Mouse (Mus musculus) testis, postnatal 10 days (tissue): ENCODE data around the gene Plcb1.

Experiments used
- DNase-seq: peaks from one replicate; pipeline ENCODE4 v3.0.0; 2021; ENCODE audit warnings: low spot score

Plcb1 gene

DNA sequence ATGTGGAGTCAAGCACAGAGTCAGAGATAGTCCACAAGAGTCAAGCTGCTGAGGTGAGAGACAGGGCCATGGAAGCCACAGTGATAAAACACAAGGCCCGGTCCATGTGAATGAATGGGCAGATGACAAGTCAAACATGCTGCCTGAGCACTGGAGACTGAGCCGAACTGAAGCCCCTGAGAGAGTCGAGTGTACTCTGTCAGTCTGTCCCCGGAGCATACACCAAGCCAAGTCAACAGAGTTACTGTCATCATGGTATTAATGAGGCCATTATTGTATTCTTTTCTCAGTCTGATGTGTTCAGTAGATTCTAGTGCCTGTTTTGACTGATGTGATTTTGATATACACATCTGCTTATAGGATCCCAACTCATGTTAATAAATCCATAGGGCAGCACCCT is 521.9 kb downstream of the Plcb1 start:
- DNase-seq = no peak

DNA sequence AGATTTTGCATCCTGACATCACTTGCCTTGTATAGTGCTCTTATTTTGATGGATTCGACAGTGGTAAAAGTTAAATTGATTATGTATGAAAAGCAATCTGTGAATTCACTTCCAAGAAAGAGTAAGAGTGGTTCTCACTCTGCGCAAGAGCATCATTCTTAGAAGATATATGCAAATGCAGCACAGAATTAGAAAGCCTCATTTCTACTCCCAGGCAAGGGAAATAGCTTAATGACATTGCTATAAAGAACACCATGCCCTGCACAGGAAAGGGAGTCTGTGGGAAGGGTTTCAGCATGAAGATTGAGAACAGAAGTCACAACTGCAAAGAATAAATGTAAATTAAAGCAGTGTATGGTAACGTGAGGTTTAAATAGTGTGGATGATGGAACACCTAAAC is 530.1 kb downstream of the Plcb1 start:
- DNase-seq = no peak

DNA sequence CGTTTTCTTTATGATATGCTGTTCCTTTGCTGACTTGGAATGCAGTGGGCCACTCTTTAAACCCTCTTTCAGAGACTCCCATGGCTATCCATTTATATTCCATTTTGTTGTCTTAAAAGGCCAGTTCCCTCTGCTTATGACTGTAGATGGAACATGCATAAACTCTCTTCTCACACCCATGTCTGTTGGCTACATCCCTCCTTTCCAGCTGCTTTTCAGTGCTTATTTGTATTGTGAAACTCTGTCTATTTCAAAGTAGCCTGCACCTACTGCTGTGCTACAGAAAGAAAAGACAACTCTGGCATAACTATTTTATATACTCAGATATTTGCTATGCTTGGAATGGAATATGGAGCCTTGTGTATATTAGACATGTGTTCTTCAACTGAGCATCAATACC is 532.3 kb downstream of the Plcb1 start:
- no peak for DNase-seq

DNA sequence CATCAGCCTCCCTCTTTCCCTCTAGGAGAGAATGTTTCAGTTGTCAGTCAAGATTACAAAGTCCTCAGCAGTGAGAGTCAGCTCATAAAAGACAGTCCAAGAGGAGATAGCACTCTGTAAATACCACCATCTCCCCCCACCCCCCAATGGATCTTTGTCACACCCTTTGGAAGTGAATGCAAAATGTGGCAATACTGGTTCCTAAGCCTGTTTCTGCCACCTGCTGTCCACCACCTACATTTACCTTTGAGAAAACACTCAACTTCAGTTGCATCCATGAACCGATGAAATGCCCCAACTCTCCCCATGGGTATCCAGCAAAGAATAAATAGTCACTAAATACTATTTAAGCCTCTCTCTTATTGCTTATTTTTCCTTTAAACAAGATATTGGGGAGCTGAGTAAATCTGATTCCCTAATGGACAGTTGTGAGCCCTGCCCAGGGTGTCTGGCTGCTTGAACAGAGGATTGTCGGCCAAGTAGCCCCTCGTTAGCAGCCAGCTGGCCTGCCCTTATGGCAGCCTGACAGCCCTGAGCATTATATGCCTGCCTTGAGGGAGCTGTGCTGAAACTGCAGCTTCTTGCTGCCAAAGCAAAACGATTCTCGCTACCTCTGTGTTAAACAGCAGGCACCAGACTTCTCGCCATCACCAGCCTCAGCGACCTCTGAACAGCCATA is 537.5 kb downstream of the Plcb1 start:
- no peak for DNase-seq

GRCm38 (mm10) chr2:135323955-135324302 is 538.1 kb downstream of the Plcb1 start:
- DNase-seq = peak; percentile 89

DNA sequence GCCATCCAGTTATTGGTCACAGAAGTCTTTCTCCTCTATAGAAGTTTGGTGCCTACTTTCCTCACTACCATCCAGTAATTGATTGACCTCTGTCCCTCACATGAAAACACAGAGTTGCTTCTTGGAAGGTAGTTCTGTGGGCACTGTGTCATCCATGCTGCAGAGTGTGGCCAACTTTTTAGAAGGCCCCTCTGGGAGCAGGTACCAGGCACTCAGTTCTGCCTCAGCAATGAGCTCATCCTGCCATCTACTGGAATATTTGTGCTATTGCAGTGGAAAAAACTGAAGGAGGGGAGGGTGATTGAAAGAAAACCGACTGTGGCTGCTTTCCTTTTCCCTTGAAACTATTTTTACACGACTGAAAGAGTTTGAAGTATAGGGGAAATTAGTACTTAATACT is 542.9 kb downstream of the Plcb1 start:
- no peak for DNase-seq

DNA sequence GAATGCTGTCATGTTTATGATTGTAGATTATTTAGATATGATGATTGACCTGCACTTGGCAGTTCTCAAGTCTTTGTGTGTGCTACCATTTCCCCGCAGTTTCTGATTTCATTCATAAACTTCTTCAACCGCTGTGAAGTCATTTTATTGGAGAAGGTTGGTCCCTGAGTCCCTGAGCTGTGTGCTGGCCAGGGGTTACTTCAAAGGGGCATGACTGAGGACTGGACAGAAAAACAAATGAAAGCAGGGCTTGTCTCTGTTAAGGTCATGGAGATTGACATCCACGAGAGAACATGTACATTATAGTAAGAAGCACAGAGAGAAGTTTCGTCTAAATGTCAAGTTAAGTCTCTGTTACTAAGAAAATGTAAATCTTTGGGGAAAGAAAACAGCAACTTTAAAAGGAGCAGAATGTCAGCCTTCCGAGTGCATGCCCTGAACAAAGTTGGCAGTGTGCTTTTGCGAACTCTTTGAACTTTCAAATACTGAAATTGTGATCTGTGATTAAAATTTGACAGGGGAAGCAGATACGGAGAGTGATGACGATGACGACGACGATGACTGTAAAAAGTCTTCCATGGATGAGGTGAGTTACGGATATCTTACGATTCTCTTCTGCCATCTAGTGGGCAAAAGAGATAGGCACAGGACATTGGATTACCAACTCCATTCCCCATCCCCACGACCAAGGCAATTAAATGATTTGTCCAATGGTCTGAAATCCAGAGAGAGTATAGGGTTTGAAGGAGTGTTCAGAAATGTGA is 544.1 kb downstream of the Plcb1 start:
- peak; percentile 43 for DNase-seq

- no peak for DNase-seq
These were observed 546.0 kb downstream of the Plcb1 start for GRCm38 (mm10) chr2:135331868-135332267.

GRCm38 (mm10) chr2:135356311-135356710 is 570.4 kb downstream of the Plcb1 start:
- no peak for DNase-seq

GRCm38 (mm10) chr2:135361798-135362197 is 575.9 kb downstream of the Plcb1 start:
- no peak for DNase-seq

- DNase-seq = no peak
These were observed 577.1 kb downstream of the Plcb1 start for GRCm38 (mm10) chr2:135362948-135363347.

DNA sequence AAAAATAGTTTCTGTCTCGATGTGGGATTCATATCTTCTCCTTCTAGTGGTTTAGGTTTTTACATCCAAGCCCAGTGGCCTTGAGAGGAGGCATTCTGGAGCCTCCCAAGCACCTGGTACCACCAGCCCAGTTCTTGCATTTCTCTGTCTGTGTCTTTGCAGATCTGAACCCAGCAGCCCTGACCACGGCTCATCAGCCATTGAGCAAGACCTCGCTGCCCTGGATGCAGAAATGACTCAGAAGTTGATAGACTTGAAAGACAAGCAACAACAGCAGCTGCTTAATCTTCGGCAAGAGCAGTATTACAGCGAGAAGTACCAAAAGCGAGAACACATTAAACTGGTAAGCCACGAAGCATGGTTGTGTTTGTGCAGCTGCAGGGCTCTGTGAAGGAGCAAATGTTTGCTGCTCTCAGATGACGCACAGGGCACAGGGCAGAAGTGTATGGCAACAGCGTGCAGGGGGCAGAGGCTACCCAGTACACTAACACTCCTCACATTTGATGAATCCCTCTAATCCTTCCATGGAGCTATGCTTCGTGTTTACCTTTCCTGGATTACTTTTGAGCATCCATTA is 584.5 kb downstream of the Plcb1 start:
- no peak for DNase-seq

DNA sequence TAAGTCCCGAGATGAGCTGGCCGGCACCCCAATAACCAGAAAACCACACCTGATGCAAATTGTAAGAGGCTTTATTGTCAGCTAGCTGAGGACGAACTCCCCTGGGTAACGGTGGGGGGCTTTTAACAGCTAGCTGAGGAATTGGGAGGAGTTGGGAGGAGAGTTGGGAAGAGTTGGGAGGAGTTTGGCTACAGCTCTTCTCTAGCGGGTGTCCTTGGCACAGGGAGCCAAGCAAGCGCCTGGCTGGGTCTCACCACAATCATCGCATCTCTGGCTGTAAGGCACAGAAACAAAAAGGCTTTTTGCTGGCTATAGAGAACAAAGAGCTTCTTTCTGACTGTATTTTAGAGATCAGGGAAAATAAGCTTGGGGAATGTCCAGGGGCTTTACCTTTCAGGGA is 594.9 kb downstream of the Plcb1 start:
- DNase-seq = peak; percentile 38

DNA sequence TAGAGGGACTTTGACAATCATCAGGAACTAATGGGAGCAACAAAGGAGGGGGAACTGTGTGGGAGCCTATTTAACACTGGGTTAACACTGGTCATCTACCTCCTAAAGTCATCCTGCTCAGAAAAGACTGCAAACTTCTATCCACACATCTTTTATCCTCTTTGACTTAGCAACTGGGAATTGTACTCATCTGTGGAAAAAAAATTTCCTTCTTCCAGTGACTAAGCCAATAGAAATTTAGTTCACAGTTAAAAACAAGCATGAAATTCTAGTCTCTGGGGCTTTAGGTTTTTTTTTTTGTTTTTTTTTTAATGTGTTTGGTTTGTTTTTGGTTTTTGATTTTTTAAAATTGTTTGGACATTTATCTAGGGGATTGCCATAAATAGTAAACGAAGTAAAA is 595.5 kb downstream of the Plcb1 start:
- no peak for DNase-seq

DNA sequence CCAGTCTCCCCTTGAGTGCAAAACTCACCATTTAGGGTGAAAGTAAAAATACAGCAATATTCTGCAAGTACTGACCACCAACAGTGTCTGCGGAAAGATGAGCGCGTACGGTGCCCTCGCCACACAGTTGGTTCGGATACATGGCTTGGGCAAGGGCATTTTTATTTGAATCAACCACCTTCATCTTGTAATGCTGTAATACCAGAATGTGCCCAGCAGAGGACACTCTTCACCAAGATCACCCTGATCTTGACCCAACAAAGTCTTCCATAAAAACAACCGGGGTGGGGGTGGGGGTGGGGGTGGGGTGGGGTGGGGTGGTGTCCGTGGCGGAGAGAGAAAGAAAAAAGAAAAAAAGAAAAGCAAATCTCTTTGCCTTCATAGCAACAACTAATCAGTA is 602.1 kb downstream of the Plcb1 start:
- DNase-seq = peak; percentile 52

GRCm38 (mm10) chr2:135394698-135395097 is 608.8 kb downstream of the Plcb1 start:
- no peak for DNase-seq

DNA sequence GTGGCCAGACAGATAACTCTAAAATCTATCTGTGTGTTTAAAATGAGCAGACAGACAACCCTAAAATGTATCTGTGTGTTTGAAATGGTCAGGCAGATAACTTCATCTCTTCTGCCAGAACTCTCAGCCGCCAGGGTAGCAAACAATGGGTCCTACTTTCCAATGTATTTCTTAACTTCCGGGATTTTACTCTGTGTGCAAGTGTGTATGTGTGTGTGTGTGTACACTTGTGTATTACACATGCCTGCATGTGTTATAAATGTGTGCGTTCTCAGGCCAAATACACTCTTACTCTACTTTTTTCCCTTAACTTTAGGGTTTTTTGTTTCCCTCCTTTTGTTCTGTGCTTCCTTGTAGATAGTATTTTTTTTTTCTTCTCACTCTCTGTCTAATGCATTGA is 610.5 kb downstream of the Plcb1 start:
- no peak for DNase-seq

GRCm38 (mm10) chr2:135397970-135398369 is 612.1 kb downstream of the Plcb1 start:
- DNase-seq = no peak

DNA sequence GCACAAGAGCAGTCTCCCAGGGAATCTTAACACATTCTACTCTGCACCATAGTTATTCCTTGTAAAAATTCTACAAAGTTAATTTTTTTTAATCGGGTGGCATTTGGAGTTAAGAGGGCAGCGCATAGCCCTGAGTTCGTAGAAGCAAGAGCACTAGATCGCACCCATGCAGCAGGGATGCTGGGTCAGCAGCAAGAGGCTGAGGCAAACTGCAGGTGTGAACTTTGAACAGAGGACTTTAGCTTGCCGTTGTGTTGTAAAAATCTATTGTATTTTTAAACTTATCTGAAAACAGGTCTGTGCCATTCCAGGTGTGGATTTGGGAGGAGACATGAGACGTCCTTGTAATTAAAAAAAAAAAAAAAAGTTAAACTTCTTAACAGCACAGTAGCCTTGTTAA is 613.9 kb downstream of the Plcb1 start:
- DNase-seq = no peak

DNA sequence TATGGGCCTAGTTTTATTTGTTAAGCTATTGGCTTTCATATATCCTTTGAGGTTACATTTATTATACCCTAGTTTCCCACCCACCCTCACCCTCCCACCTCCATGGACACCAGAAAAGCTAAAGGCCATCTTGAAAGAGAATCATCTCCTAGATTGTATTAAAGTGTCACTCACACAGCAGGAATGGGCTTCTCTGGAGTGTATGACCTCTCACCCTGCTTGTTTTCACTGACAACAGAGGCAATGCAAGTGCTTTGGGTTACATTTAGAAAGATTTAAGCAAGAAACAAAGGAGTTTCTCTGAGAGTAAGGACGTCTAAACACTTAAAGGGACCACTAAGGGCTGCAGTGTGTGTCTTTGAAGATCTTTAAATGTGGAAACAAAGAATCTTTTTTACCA is 617.0 kb downstream of the Plcb1 start:
- no peak for DNase-seq

- DNase-seq = no peak
These were observed 617.5 kb downstream of the Plcb1 start for GRCm38 (mm10) chr2:135403344-135403743.

GRCm38 (mm10) chr2:135404095-135404494 is 618.2 kb downstream of the Plcb1 start:
- DNase-seq = no peak

DNA sequence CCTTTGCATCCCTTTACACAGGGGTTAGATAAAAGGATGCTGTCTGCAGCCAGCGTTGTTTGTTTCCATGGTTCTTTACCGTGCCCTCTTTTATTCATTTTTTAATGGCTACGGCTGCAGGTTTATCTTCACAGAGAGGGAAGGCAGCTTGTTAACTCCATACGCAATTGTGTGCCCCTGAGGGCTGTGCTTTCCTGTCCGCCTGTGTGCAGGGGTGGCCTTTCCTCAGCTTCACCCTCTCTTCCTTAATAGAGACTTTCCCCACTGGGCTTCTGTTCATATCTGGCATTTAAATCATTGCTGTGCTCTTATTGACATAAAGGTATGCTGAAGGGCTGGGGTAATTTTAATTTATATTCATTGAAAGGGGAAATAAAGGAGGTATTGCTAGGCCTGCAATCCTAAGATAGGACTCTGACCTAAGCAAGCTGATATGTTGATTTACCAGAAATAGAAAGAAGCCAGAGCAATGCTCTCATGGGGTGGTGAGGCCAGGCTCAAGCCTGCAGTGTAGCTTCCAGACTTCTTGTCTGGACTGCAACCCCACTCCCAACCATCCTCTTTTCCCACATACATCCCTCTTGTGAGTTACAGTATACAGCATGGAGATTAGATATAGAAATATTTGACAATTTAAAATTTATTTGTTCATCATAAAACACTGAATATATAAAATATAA is 623.7 kb downstream of the Plcb1 start:
- no peak for DNase-seq
